Comparison of ENCODE assay signal across 8 mouse cellular contexts in genomic region chr12:73123093-73124041, GRCm38 (mm10). TPM values are rescaled to one million over a fixed set of nuclear protein-coding genes. Genes with fewer than 3 reads are reported as not detected.
DNase-seq lines count a peak whose midpoint lies in the region; ATAC-seq and TF ChIP-seq lines count a peak whose summit lies in the region.

Gene Mnat1, plus strand, starts transcription at chr12:73123717.

- no peak for TF ChIP-seq CTCF in bone marrow, adult 2 months (IDR thresholded peaks at IDR 0.05; ENCODE audit: control insufficient read depth, insufficient read depth, low read length)

- WGBS in bone marrow, adult 2 months, result 1% methylated on average over 23 of the region's 23 CpGs
- WGBS in embryonic facial prominence, embryonic 15.5 days, result 1% methylated on average over 23 of the region's 23 CpGs
- WGBS in kidney, embryonic 14.5 days, result 2% methylated on average over 23 of the region's 23 CpGs
- under 1% methylated on average over 23 of the region's 23 CpGs for WGBS in limb, embryonic 15.5 days

- no peaks in the 10 kb centered on the region for H3K9me3 ChIP-seq in embryonic facial prominence, embryonic 15.5 days (replicated peaks)
- H3K9me3 ChIP-seq in kidney, embryonic 14.5 days (ENCODE audit: control insufficient read depth, low read length), result no peaks in the 10 kb centered on the region
- H3K9me3 ChIP-seq in limb, embryonic 15.5 days, result no peaks in the 10 kb centered on the region

- DNase-seq in 416B (ENCODE audit: low read depth), result peak; percentile 89
- peak; percentile 44 to 71 for DNase-seq in heart, adult 9 months (ENCODE audit: low spot score in 2 of 2)
- peak; percentile 21 to 67 for DNase-seq in monocyte, adult 2 months (ENCODE audit: low read depth in 1 of 2, low spot score in 2 of 2)
- DNase-seq in spleen, postnatal 36 days (ENCODE audit: low spot score in 2 of 2), result peak; percentile 57 to 58

- H3K4me3 ChIP-seq in bone marrow, adult 2 months (replicated peaks; ENCODE audit: control insufficient read depth, low read depth, low read length), result peak within 1 kb of the TSS; percentile 86
- H3K4me3 ChIP-seq in embryonic facial prominence, embryonic 15.5 days (replicated peaks), result peak within 1 kb of the TSS; percentile 77
- H3K4me3 ChIP-seq in kidney, embryonic 14.5 days (ENCODE audit: low read length), result peak within 1 kb of the TSS; percentile 66
- peak within 1 kb of the TSS; percentile 65 for H3K4me3 ChIP-seq in limb, embryonic 15.5 days

- no peaks in the 10 kb centered on the region for H3K27me3 ChIP-seq in embryonic facial prominence, embryonic 15.5 days
- no peaks in the 10 kb centered on the region for H3K27me3 ChIP-seq in kidney, embryonic 14.5 days (ENCODE audit: control insufficient read depth, insufficient read depth, low read length)
- H3K27me3 ChIP-seq in limb, embryonic 15.5 days, result no peaks in the 10 kb centered on the region

- 0 out of 2 replicates have a peak, but pooled peaks have one; percentile 57 for ATAC-seq in embryonic facial prominence, embryonic 15.5 days (ENCODE audit: insufficient number of reproducible peaks, low FRiP score, low TSS enrichment, low read depth)
- peak; percentile 81 for ATAC-seq in kidney, embryonic 14.5 days (ENCODE audit: low FRiP score, low TSS enrichment)
- ATAC-seq in limb, embryonic 15.5 days (ENCODE audit: insufficient number of reproducible peaks, low FRiP score, low TSS enrichment, low read depth), result no peak

- H3K36me3 ChIP-seq in embryonic facial prominence, embryonic 15.5 days, result no peaks in the 10 kb centered on the region
- H3K36me3 ChIP-seq in kidney, embryonic 14.5 days (ENCODE audit: control insufficient read depth, insufficient read depth, low read length), result no peaks in the 10 kb centered on the region
- H3K36me3 ChIP-seq in limb, embryonic 15.5 days, result no peaks in the 10 kb centered on the region

- H3K27ac ChIP-seq in bone marrow, adult 2 months (ENCODE audit: control insufficient read depth, insufficient read depth, low read depth, low read length, poor library complexity), result no peak within 1 kb of the TSS
- peak within 1 kb of the TSS; percentile 76 for H3K27ac ChIP-seq in embryonic facial prominence, embryonic 15.5 days (replicated peaks)
- H3K27ac ChIP-seq in kidney, embryonic 14.5 days (ENCODE audit: low read depth, low read length), result peak within 1 kb of the TSS; percentile 39; the same call in 1 of the 2 replicates
- H3K27ac ChIP-seq in limb, embryonic 15.5 days, result peak within 1 kb of the TSS; percentile 76

- peak within 1 kb of the TSS; percentile 52 for H3K4me2 ChIP-seq in embryonic facial prominence, embryonic 15.5 days (replicated peaks)
- peak within 1 kb of the TSS; percentile 61 for H3K4me2 ChIP-seq in kidney, embryonic 14.5 days (replicated peaks; ENCODE audit: low read depth, low read length)
- peak within 1 kb of the TSS; percentile 50 for H3K4me2 ChIP-seq in limb, embryonic 15.5 days

- H3K4me1 ChIP-seq in bone marrow, adult 2 months (ENCODE audit: control insufficient read depth, insufficient read depth, low read length), result no peaks in the 10 kb centered on the region; the same call in 1 of the 2 replicates
- H3K4me1 ChIP-seq in embryonic facial prominence, embryonic 15.5 days, result 0 out of 2 replicates have a peak, but pooled peaks cover 4% of the 10 kb centered on the region
- no peaks in the 10 kb centered on the region for H3K4me1 ChIP-seq in kidney, embryonic 14.5 days (ENCODE audit: control insufficient read depth, insufficient read depth, low read length)
- H3K4me1 ChIP-seq in limb, embryonic 15.5 days, result peaks cover 5% of the 10 kb centered on the region

- peak within 1 kb of the TSS; percentile 72 for H3K9ac ChIP-seq in embryonic facial prominence, embryonic 15.5 days
- H3K9ac ChIP-seq in kidney, embryonic 14.5 days (ENCODE audit: low read depth, low read length), result peak within 1 kb of the TSS; percentile 58
- peak within 1 kb of the TSS; percentile 85 for H3K9ac ChIP-seq in limb, embryonic 15.5 days

- TF ChIP-seq POLR2A in bone marrow, adult 2 months (IDR thresholded peaks at IDR 0.05; ENCODE audit: borderline replicate concordance, control insufficient read depth, low read depth, low read length), result peak; percentile 50

RNA-seq across cellular contexts. Expression of gene Mnat1, which starts in this region (rescaled TPM):
- 2.9 and 5.2 TPM in 2 replicates for polyA plus RNA-seq in bone marrow, adult 2 months (2011; ENCODE audit: insufficient read depth, insufficient read length, low replicate concordance, missing spikeins)
- 35.4 and 35.6 TPM in 2 replicates for polyA plus RNA-seq in embryonic facial prominence, embryonic 15.5 days (2015; fragmentation: Nextera tagmentation; extraction: Ambion mirVana)
- polyA plus RNA-seq in kidney, embryonic 14.5 days (2014; fragmentation: Nextera tagmentation; extraction: Ambion mirVana), result 43.4 and 54.8 TPM in 2 replicates
- polyA plus RNA-seq in limb, embryonic 15.5 days (2015; fragmentation: Nextera tagmentation; extraction: Ambion mirVana), result 30.7 and 33.3 TPM in 2 replicates
